Mouse (Mus musculus): ENCODE measurements at regions not wholly inside any gene's neighbourhood (a gene's known extent, or its start where the extent isn't known, plus 50 kb on each side); places are given as distances from the start of the nearest gene placed in this dataset.

- TF ChIP-seq CTCF (IDR thresholded peaks at IDR 0.05; ENCODE audit: low read depth, low read length) (no peak), POLR2A (IDR thresholded peaks at IDR 0.05; ENCODE audit: borderline replicate concordance, low read depth, low read length) (no peak)
These were observed 332.3 kb downstream of the Diras2 start for GRCm38 (mm10) chr13:52198649-52199348.
